In genomic region chr2:66209353-66209752, GRCm38 (mm10) we compare ENCODE assay signal across 16 mouse cellular contexts.
"Had no signal": no experiment of that assay in that cellular context is flagged by ENCODE, and none has a peak within 500 bp of the region (broad histone marks: within the 10 kb centered on the region; RNA-seq: fewer than 3 reads in every experiment).

No protein-coding gene starts in this region.

- H3K4me1 ChIP-seq: neural tube, embryonic 13.5 days; neural tube, embryonic 15.5 days; stomach, embryonic 15.5 days had no signal

- H3K27ac ChIP-seq: neural tube, embryonic 13.5 days; neural tube, embryonic 15.5 days; stomach, embryonic 15.5 days; stomach, postnatal 0 days had no signal

- H3K9me3 ChIP-seq: neural tube, embryonic 13.5 days; neural tube, embryonic 15.5 days; stomach, embryonic 15.5 days had no signal

- DNase-seq: retina, postnatal 1 day; right cerebral cortex, adult 18-20 months; right cerebral cortex, postnatal 14 days; right cerebral cortex, postnatal 25 days; right cerebral cortex, postnatal 4 days; spleen, adult 18-20 months; thymus, adult 18-20 months; thymus, adult 2 months; thymus, postnatal 14 days; thymus, postnatal 25 days; thymus, postnatal 36 days; thymus, postnatal 4 days had no signal

- H3K36me3 ChIP-seq: stomach, embryonic 15.5 days had no signal

- H3K27me3 ChIP-seq: neural tube, embryonic 13.5 days; neural tube, embryonic 15.5 days; stomach, embryonic 15.5 days had no signal

- H3K9ac ChIP-seq: neural tube, embryonic 13.5 days; neural tube, embryonic 15.5 days; stomach, embryonic 15.5 days had no signal

- H3K4me3 ChIP-seq: neural tube, embryonic 13.5 days; neural tube, embryonic 15.5 days; stomach, embryonic 15.5 days had no signal

- H3K4me2 ChIP-seq: neural tube, embryonic 13.5 days; neural tube, embryonic 15.5 days; stomach, embryonic 15.5 days had no signal
